Mouse (Mus musculus) intestine, embryonic 15.5 days (tissue): ENCODE data around the gene H2-T3. TPM values are rescaled to one million over a fixed set of nuclear protein-coding genes. Genes with fewer than 3 reads are reported as not detected.
"Not testable (repeated sequence)": the region's sequence is repeated elsewhere in the genome, so short reads cannot be mapped to it uniquely, and the experiment has no call there.

Experiments
- ATAC-seq: fragments of 200-750 bp; cut with Nextera tagmentation; 2 replicates; pipeline ENCODE4 v1.8.0; 2017; ENCODE audit warnings: moderate TSS enrichment, moderate library complexity
- H3K27ac ChIP-seq: fragments of 300-500 bp; sonication (generic); 2 replicates; pipeline ENCODE4 v1.5.1; 2015; ENCODE audit warnings: mild to moderate bottlenecking, inconsistent platforms
- H3K27me3 ChIP-seq: fragments of 300-500 bp; sonication (generic); replicated peaks from 2 replicates; pipeline ENCODE4 v1.6.1; 2015; ENCODE audit warnings: inconsistent platforms
- H3K36me3 ChIP-seq: fragments of 300-500 bp; sonication (generic); 2 replicates; pipeline ENCODE4 v1.6.1; 2015; ENCODE audit warnings: inconsistent platforms
- H3K4me1 ChIP-seq: fragments of 300-500 bp; sonication (generic); replicated peaks from 2 replicates; pipeline ENCODE4 v1.6.1; 2015; ENCODE audit warnings: inconsistent platforms
- H3K4me2 ChIP-seq: fragments of 300-500 bp; sonication (generic); replicated peaks from 2 replicates; pipeline ENCODE4 v1.6.1; 2015; ENCODE audit warnings: mild to moderate bottlenecking, inconsistent platforms
- H3K4me3 ChIP-seq: fragments of 300-500 bp; sonication (generic); replicated peaks from 2 replicates; pipeline ENCODE4 v1.5.1; 2015; ENCODE audit warnings: inconsistent platforms
- H3K9ac ChIP-seq: fragments of 300-500 bp; sonication (generic); 2 replicates; pipeline ENCODE4 v1.6.1; 2015; ENCODE audit warnings: inconsistent platforms
- H3K9me3 ChIP-seq: fragments of 300-500 bp; sonication (generic); 2 replicates; pipeline ENCODE4 v1.6.1; 2016; ENCODE audit warnings: inconsistent platforms
- WGBS: fragments of 180-500 bp; shearing (Covaris S2); methylation state at CpG from one replicate; pipeline ENCODE4 v1.1.7; 2015; 5-methylcytosine and 5-hydroxymethylcytosine counted together
- polyA plus RNA-seq: library from polyadenylated mRNA; unstranded; fragments of >200 nt; fragmentation: Nextera tagmentation; extraction: Ambion mirVana; gene quantifications from 2 replicates; pipeline ENCODE4 v1.2.1, GENCODE M21; 2015

The H2-T3 gene
- polyA plus RNA-seq, 1 experiment from 2014 or later, result 24.3 TPM

DNA sequence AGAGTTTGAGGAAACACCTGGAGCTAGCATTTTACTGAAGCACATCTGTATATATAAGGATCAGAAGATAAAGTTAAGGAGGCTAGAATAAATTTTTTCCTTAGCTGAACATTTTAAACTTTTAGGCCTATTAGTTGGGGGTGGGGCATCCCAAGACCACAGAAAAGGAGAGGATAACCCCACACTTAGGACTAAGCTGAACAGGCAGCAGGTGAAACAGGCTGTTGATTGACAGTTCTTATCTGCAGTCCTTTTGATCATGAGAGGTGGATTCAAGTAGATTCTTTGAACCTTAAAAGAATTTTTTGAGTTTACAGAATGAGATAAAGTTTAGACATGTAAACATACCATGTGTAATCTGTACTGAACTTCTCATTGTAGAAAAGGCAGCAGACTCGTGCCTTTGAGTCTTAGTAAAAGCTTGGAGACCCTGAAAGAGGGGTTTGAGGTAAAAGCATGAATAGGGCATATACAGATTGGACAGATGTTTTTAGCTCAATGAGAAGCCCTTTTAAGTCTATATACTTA is 19.7 kb downstream of the H2-T3 start:
- ATAC-seq, result no peak
- WGBS, result 33% methylated on average over 1 of the region's 1 CpGs
- Histone ChIP-seq H3K4me3 (no peak overlapping the region), H3K9me3 (no peaks in the 10 kb centered on the region), H3K9ac (no peak overlapping the region), H3K27ac (no peak overlapping the region), H3K4me1 (0 out of 2 replicates have a peak, but pooled peaks cover 5% of the 10 kb centered on the region), H3K4me2 (no peak overlapping the region), H3K36me3 (no peaks in the 10 kb centered on the region), H3K27me3 (peaks cover 34% of the 10 kb centered on the region)

DNA sequence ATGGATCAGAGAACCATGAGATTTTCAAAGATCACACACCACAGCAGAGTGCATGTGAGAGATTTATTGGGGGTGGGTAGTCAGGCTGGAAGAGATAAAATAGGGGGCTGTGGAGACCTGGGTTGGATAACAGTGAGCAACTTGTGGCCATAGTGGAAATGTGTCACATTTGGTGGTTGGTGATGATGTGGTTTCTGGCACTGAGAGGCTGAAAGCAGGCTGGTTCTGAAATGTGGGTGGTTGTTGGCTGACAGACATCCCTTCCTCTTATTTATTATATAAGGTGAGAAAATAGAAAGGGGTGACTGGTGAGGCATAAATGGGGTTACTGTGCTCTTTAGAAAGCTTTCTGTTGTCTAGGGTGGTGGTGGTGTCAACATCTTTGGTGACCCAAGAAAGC is 20.3 kb downstream of the H2-T3 start:
- Histone ChIP-seq H3K9me3 (no peaks in the 10 kb centered on the region), H3K9ac (no peak overlapping the region), H3K4me3 (no peak overlapping the region), H3K27ac (no peak overlapping the region), H3K4me1 (0 out of 2 replicates have a peak, but pooled peaks cover 5% of the 10 kb centered on the region), H3K27me3 (peaks cover 40% of the 10 kb centered on the region), H3K36me3 (no peaks in the 10 kb centered on the region), H3K4me2 (no peak overlapping the region)
- ATAC-seq, result no peak

DNA sequence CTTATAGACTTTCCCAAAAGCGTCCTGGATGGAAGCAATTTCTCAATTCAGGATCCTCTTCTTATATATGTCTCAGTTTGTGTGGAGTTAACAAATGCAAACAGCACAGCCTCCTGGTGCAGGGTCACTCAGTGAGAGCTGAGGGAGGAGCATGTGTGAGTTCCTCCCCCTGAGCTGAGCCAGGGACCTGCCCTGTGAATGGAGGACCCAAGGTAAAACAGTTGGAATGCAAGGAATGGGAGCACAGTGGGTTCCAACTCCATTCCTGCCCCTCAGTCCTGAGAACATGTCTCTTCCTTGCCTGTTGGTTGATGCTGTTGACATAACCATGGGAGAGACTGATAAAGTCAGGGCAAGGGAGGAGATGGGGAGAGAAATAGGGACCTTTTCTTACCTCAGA is 21.0 kb downstream of the H2-T3 start:
- H3K27me3 ChIP-seq, result peaks cover 43% of the 10 kb centered on the region
- H3K4me3 ChIP-seq, H3K9ac ChIP-seq, H3K36me3 ChIP-seq, H3K4me1 ChIP-seq, H3K4me2 ChIP-seq, ATAC-seq, H3K27ac ChIP-seq, H3K9me3 ChIP-seq: not testable (repeated sequence)
- 67% methylated on average over 1 of the region's 1 CpGs for WGBS

DNA sequence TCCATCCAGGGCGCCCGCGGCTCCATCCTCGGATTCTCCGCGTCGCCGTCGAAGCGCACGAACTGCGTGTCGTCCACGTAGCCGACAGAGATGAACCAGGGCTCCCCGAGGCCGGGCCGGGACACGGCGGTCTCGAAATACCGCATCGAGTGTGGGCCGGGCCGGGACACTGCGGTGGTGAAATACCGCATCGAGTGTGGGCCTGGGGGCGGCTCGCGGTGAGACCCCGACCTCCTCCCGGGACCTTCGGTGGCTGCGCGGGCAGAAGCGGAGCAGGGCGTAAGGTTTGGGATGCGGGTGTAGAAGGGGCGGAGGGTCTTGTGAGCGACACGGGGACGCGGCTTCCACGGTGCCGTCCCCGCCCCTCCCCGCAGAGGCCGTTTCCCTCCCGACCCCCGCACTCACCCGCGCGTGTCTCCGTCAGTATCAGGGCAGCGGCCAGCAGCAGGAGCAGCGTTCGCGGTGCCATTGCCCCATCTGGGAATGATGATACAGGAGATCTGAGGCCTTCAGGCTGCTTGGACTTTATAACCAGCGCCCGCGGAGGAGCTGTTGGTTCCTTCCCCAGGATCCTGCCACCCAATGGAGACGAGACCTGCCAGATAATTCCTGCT is 21.9 kb downstream of the H2-T3 start, which contains the start of gene Gm8909:
Gene Gm8909 (minus strand): TSS at position 499 of the 614 bp plus-strand sequence.
- H3K4me2 ChIP-seq, result peak within 1 kb of the TSS; percentile 66
- peak within 1 kb of the TSS; percentile 20; the same call in 1 of the 2 replicates for H3K9ac ChIP-seq
- no peaks in the 10 kb centered on the region for H3K9me3 ChIP-seq
- ATAC-seq, result peak; percentile 77
- H3K27me3 ChIP-seq, result peaks cover 53% of the 10 kb centered on the region
- WGBS, result 3% methylated on average over 57 of the region's 63 CpGs
- no peak within 1 kb of the TSS for H3K27ac ChIP-seq
- 0 out of 2 replicates have a peak, but pooled peaks cover 5% of the 10 kb centered on the region for H3K4me1 ChIP-seq
- peak within 1 kb of the TSS; percentile 44 for H3K4me3 ChIP-seq
- H3K36me3 ChIP-seq, result no peaks in the 10 kb centered on the region

DNA sequence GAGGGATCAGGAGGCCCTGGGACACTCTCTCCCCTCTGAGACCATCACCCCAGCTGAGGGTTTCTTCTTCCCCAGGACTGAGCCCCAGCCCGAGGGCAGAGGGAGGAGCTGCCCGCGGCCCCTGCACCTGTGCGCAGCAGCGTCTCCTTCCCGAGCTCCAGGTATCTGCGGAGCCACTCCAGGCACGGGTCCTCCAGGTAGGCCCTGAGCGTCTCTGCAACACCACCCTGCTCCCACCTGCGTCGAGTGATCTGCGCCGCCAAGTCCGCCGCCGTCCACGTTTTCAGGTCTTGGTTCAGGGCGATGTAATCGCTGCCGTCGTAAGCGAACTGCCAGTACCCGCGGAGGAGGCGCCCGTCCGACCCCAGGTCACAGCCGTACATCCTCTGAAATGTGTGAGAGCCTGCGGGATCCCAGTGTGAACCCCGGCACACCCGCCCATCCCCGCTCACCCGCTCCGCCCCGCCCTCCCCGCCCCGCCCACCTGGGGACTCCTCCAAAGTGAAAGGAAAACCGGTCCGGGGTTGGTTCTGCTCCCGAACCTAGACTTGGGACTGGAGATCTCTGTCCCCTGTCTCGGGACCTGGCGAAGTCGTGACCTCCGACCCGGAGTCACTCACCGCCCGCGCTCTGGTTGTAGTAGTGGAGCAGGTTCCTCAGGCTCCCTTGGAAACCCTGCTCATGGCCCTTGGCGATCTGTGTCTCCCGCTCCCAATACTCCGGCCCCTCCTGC is 22.6 kb downstream of the H2-T3 start:
- WGBS, result 2% methylated on average over 48 of the region's 51 CpGs
- Histone ChIP-seq H3K27ac (no peak overlapping the region), H3K4me1 (0 out of 2 replicates have a peak, but pooled peaks cover 5% of the 10 kb centered on the region), H3K9me3 (no peaks in the 10 kb centered on the region), H3K36me3 (no peaks in the 10 kb centered on the region), H3K4me3 (peak overlapping the region; percentile 44), H3K27me3 (peaks cover 57% of the 10 kb centered on the region), H3K4me2 (peak overlapping the region; percentile 66), H3K9ac (peak overlapping the region; percentile 20; the same call in 1 of the 2 replicates)
- ATAC-seq, result peak; percentile 79

DNA sequence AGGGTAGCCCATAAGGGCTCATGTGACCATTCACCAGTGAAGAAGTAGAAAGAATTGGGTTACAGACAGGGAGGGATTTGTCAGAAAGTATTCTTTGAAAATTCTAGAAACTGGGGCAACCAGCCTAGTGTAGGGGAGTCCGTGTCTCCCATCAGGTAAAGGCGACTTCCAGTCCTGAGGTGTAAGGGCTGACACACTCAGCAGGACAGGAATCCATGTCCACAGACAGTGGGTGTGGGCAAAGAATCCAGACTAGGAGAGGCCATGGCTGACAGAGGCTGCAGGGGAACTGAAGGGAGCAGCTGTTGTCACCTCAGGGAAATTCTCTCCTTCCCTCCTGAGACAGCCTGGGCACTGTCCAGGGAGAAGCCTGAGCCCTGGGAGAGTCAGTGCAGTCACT is 23.2 kb downstream of the H2-T3 start:
- 27% methylated on average over 2 of the region's 2 CpGs for WGBS
- not testable (repeated sequence) for H3K4me1 ChIP-seq, H3K9me3 ChIP-seq, H3K9ac ChIP-seq, H3K27ac ChIP-seq, ATAC-seq, H3K4me3 ChIP-seq, H3K36me3 ChIP-seq, H3K4me2 ChIP-seq
- H3K27me3 ChIP-seq, result peaks cover 63% of the 10 kb centered on the region

DNA sequence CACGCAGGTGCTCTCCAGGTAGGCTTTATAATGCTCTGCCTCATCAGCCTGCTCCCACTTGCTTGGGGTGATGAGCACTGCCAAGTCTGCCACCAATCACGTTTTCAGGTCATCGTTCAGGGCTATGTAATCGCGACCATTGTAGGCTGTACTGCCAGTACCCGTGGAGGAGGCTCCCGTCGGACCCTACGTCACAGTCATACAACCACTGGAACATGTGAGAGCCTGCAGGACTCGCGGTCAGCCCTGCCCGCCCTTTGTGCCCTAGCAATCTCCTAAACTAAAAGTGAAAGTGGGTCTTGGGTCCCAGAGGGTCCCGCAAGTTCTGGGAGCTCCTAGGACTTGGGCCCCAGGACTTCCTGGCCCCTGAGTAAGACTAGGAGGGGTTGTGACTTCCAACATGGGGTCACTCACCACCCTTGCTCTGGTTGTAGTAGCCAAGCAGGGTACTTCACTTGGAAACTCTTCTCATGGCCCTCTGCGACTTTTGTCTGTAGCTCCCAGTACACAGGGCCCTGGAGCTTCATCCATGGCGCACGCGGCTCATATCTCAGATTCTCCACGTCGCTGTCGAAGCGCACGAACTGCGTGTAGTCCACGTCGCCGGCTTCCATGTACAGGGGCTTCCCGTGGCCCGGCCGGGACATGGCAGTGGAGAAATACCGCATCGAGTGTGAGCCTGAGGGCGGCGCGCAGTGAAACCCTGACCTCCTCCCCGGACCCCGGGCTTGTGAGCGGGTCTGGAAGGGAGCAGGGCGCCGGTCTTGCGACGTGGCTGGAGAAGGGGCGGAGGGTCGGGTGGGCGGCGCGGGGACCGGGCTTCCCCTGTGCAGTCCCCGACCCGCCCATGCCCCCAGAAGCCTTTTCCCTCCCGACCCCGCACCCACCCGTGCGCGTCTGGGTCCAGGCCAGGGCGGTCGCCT is 28.7 kb downstream of the H2-T3 start:
- H3K4me3 ChIP-seq, result peak overlapping the region; percentile 22
- no peak overlapping the region for H3K27ac ChIP-seq
- no peak overlapping the region for H3K9ac ChIP-seq
- H3K27me3 ChIP-seq, result peaks cover 62% of the 10 kb centered on the region
- H3K4me1 ChIP-seq, result peaks cover 4% of the 10 kb centered on the region; the same call in 1 of the 2 replicates
- ATAC-seq, result peak; percentile 59; the same call in 1 of the 2 replicates
- no peaks in the 10 kb centered on the region for H3K9me3 ChIP-seq
- peak overlapping the region; percentile 45 for H3K4me2 ChIP-seq
- H3K36me3 ChIP-seq, result no peaks in the 10 kb centered on the region
- WGBS, result 2% methylated on average over 56 of the region's 56 CpGs

DNA sequence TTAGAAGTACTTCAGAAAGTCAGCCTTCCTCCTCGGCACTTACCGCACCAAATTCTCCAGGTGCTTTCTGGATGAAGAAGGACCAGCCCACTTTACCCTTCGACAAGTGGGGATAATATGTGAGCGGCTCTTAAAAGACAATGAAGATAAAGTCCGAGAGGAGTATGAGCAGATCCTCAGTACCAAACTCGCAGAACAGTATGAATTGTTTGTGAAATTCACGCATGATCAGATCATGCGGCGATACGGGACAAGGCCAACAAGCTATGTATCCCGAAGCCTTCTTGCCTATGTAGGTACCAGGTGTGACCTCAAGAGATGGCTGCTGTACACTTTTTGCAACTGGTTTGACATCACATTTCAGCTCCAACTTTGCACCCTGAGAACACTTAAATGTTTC is 31.8 kb downstream of the H2-T3 start:
- not testable (repeated sequence) for H3K27ac ChIP-seq, H3K4me1 ChIP-seq, H3K9ac ChIP-seq, H3K36me3 ChIP-seq, ATAC-seq, H3K9me3 ChIP-seq
- Histone ChIP-seq H3K27me3 (peaks cover 56% of the 10 kb centered on the region), H3K4me3 (peak overlapping the region; percentile 34), H3K4me2 (peak overlapping the region; percentile 72)
- WGBS, result 13% methylated on average over 11 of the region's 11 CpGs

DNA sequence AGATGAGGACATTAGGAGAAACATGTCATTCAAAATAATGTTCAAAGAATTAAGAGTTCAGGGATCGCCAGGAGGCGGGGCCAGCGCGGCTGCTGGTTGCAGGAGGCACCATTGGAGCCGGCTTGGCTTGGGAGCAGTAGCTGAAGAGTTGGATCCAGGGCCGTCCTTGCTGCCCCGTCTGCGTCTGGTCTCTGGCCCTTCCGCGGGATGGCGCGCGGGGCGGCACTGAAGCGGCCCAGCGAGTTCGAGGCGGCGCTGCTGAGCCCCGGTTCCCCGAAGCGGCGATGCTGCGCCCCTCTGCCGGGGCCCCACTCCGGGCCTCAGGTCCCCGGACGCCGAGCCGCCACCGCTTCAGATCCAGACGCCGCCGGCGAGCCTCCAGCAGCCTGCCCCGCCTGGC is 32.3 kb downstream of the H2-T3 start:
- H3K27ac ChIP-seq, H3K4me1 ChIP-seq, H3K36me3 ChIP-seq, H3K9me3 ChIP-seq: not testable (repeated sequence)
- H3K27me3 ChIP-seq, result peaks cover 53% of the 10 kb centered on the region
- peak overlapping the region; percentile 34 for H3K4me3 ChIP-seq
- peak; percentile 44; the same call in 1 of the 2 replicates for ATAC-seq
- peak overlapping the region; percentile 13; the same call in 1 of the 2 replicates for H3K9ac ChIP-seq
- peak overlapping the region; percentile 72 for H3K4me2 ChIP-seq
- WGBS, result under 1% methylated on average over 36 of the region's 36 CpGs

DNA sequence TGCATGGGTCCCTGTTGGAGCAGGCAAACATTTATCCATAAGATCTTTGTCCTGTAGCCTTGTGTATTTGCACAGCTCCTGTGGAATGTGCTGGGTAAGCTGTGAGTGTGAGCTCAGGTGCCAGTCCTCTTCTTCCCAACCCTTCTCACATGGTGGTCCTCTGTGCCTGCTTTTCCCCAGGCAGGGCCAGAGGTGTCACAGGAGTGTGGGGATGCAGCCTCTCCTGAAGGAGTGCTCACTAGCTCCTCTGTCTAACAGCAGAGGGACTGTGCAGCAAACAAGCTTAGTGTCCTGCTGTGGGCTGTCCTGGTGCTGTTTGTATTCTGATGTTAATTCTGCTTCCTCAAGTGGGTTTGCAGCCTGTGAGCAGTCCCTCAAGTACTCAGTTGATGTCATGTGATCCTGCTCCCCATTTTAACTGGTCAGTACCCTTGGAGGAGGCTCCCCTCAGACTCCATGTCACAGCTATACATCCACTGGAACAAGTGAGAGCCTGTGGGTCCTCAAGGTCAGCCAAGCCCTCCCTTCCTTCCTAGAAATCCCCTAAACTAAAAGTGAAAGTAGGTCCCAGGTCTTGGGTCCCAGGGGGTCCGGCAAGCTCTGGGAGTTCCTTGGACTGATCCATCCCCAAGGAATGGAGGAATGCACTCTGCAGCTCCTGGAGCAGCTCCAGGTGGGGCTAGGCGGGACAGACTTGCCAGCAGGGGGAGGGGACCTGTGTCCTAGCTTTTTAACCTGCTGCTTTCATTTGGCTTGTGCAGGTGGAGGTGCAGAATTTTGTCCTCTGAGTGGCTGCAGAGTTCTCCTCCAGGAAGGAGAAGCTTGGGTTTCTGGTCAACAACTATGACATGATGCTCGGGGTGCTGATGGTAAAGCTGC is 35.6 kb downstream of the H2-T3 start:
- H3K4me2 ChIP-seq, result no peak overlapping the region
- no peak overlapping the region for H3K9ac ChIP-seq
- 24% methylated on average over 3 of the region's 3 CpGs for WGBS
- H3K27me3 ChIP-seq, result peaks cover 33% of the 10 kb centered on the region
- ATAC-seq, result 0 out of 2 replicates have a peak, but pooled peaks have one; percentile 34
- no peak overlapping the region for H3K4me3 ChIP-seq
- H3K27ac ChIP-seq, result no peak overlapping the region
- H3K4me1 ChIP-seq, result peaks cover 4% of the 10 kb centered on the region; the same call in 1 of the 2 replicates
- no peaks in the 10 kb centered on the region for H3K9me3 ChIP-seq
- no peaks in the 10 kb centered on the region for H3K36me3 ChIP-seq

DNA sequence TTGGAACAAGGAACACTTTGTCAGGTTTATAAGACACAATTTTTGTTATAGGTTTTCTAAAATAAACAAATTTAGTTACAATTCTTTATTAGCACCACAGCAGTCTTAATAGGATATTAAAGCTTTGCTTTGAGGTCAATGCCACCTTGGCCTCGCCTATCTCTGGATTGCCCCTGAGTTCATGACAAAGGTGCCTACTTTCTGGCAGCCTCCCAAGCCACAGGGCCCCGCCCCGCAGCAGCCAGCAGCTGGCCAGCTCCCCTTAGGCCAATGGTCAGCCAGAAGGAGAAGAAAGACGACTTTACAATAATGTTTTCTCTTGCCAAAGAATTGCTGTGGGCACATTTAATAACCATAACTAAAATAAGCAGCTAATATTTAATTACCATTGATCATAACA is 38.9 kb downstream of the H2-T3 start:
- peaks cover 24% of the 10 kb centered on the region for H3K27me3 ChIP-seq
- 45% methylated on average over 4 of the region's 4 CpGs for WGBS
- not testable (repeated sequence) for ATAC-seq, H3K4me2 ChIP-seq, H3K27ac ChIP-seq, H3K4me1 ChIP-seq, H3K9ac ChIP-seq, H3K36me3 ChIP-seq, H3K9me3 ChIP-seq, H3K4me3 ChIP-seq
